Mouse (Mus musculus): ENCODE results near the gene Xirp2. TPM values are rescaled to one million over a fixed set of nuclear protein-coding genes. Genes with fewer than 3 reads are reported as not detected.

Xirp2 gene
- 0.16 TPM in 1 of 2 replicates, not detected in the other for polyA plus RNA-seq (2012; rRNA removed)

DNA sequence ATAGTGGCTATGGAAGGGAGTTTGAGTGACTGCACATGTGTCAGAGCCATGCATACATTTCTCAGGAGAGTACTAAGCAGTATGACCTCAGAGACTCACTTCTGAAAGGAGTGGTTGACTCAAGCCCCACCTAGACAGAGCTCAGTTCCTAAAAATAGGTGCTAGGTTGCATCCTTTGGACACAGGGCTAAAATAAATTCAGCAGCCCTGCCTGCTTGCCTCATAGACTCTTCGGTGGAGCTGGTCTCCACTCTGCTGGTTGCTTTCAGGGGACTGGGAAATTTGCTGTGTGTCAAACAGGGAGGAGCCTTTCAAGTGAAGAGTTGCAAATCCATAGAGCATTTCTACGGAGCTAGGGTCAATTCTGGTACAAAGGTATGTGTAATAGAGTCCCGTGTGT is at the start of gene Xirp2:
Gene Xirp2 (plus strand): TSS at position 223 of the 400 bp plus-strand sequence.

DNA sequence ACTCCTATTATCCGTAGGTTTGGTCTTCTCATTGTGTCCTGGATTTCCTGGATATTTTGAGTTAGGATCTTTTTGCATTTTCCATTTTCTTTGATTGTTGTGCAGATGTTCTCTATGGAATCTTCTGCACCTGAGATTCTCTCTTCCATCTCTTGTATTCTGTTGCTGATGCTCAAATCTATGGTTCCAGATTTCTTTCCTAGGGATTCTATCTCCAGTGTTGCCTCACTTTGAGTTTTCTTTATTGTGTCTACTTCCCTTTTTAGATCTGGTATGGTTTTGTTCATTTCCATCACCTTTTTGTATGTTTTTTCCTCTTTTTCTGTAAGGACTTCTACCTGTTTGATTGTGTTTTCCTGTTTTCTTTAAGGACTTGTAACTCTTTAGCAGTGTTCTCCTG is 32.4 kb upstream of the Xirp2 start, which contains the start of gene Gm21830:
Gene Gm21830 (plus strand): TSS at position 301 of the 400 bp plus-strand sequence.

DNA sequence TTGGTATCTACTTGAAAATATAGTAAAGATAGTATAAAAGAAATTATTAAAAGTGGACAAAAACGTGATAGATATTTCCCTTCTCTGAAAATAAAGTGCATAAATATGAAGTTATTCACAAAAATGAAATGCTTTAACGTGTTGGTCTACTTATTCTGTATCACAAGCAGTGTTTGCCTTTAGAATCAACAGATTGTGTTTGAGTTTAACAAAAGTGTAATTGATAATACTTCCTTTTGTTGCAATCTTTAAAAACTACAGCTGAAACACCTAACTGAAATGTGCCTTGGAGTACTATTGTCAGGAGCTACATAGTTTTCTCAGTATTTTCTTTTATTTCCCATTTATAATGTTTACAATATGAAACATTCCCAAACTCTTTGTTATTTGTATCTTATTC is 12.7 kb upstream of the Xirp2 start, which contains the start of gene Gm26727:
Gene Gm26727 (minus strand): TSS at position 101 of the 400 bp plus-strand sequence.

DNA sequence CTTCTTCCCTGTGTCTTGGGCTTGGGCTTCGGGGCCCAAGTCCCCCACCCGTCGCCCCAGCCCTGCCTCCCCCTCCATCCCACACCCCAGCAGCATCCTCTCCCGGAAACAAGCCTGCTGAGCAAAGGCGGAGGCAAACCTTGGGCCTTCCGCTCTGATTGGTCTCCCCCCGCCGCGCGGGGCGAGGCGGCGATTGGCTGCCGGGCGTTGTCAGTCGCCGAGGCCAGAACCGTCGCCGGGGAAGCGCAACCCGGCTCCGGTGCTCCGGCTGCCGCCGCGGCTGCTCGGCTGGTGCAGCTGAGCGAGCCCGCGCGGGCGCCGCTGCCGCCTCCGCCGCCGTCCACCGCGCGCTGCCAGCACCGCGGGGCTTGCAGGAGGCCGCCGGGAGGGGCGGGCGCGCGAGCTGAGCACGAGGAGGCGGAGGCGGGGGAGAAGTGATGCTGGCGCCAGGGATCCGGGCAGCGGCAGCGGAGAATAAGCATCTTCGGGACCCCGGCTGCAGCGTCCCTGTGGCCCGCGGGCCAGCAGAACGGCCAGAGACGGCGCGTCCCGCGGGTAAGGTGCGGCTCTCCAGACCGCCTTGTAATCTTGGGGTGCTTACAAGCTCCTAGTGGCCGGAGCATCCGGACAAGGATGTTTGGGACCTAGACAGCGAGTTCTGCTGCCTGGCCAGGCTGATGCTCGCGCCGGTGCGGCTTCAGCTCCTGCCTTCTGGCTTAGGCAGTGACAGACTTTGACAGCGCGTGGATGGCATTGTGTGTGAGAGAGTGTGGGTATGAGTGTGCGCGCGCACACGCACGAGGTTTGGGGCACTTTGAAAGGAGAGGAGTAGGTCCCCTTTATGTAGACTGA is 119.9 kb downstream of the Xirp2 start, which contains the start of gene B3galt1:
Gene B3galt1 (plus strand): TSS at position 392 of the 852 bp plus-strand sequence.

Other genes starting within 250 kb of the Xirp2 start
- gene Gm21830, start 32.3 kb upstream of the Xirp2 start, polyA plus RNA-seq (2012; rRNA removed): not detected in 2 replicates
- not detected in 2 replicates for gene Gm26727, start 12.8 kb upstream of the Xirp2 start, polyA plus RNA-seq (2012; rRNA removed)
- gene B3galt1, start 119.9 kb downstream of the Xirp2 start, polyA plus RNA-seq (2012; rRNA removed): 22.9 and 24.5 TPM in 2 replicates

All from central nervous system, embryonic 18 days (tissue).